Mouse (Mus musculus) skeletal muscle tissue, adult 2 months (tissue): Measurements from ENCODE around the gene S100g.

Experiments used
- DNase-seq: peaks from one replicate; pipeline ENCODE4 v3.0.0-alpha.2; 2012; ENCODE audit warnings: low read depth, low spot score

Gene S100g

DNA sequence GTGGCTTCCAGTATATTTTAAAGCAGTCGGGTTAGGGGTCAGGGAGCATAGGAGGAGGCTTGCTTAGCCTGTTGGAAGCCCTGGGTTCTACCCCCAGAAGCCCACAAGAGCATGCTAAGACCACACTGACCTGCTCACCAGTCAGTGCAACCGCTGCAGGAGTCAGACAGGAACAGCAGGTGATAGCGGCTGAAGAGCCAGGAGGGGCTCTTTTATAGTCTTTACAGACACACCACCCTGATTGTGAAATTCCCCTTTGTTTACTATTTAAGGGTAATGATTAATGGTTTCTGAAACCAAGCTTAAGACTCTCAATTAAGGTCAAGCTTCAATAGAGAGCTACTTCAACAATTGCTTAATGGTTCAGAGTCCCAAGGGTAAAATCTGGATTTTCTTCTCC, at the start of gene S100g:
Gene S100g (minus strand): TSS at position 217 of the 400 bp plus-strand sequence.
- no peak for DNase-seq

DNA sequence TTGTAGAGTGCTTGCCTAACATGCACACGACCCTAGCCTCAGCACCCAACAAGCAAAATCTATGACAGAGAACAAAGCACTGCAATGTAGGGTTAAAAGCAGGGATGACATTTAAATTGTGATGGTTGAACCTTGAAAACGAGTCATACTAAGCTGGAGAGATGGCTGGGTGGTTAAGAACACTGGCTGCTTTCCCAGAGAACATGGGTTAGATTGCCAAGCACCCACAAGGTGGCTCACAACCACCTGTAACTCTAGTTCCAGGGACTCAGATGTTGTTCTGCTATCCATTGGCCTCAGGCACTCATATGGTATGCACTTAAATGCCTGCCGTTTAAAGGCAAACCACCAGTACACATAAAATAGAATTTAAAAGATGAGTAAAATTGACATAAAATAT, 27.7 kb upstream of the S100g start:
- DNase-seq = no peak

DNA sequence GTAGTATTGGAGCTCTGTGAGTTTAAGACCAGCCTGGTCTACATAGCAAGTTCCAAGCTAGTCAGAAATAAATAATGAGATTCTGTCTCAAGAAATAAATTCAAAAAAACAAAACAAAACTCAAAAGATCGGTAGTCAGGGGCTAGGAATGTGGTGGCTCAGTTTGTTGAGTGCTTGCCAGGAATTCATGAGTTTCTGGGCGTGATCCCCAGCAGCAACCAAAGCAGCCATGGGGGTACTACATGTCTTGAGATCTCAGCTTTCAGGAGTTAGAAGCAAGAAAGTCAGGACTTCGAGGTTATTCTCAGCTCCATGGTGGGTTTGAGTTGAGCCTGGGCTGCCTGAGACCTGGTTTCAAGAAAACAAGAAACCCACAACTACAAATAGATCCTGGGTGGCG, 27.0 kb upstream of the S100g start:
- DNase-seq = no peak

DNA sequence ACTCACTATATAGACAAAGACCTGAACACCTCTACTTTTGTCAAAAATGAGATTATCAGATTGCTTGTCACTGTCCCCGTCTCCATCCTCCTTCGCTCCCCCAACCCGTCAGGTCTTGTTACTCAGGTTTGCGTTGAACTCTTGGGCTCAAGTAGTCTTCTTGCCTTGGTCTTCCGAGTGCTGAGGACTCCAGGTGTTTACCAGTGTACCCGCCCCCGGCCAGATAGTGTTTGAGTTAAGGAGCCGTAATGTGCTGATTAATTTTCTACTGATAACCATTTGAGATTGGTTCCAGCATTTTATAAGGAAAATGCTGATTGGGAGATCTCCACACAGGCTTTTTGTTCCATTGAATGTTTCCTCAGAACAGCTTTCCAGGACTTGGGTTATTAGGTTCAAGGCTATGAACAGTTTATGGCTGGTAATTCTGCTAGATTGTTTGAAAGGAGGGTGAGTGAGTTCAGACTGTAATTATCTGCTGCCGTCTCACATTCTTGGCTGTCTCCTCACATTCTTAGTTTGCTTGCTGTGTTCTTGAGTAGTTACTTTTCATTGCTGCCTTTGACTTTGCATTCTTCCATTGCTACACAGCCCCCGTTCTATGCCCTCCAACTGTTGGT, 22.6 kb upstream of the S100g start:
- DNase-seq = no peak

- DNase-seq = no peak
Measured at GRCm38 (mm10) chrX:162976194-162976593, 11.8 kb upstream of the S100g start.

DNA sequence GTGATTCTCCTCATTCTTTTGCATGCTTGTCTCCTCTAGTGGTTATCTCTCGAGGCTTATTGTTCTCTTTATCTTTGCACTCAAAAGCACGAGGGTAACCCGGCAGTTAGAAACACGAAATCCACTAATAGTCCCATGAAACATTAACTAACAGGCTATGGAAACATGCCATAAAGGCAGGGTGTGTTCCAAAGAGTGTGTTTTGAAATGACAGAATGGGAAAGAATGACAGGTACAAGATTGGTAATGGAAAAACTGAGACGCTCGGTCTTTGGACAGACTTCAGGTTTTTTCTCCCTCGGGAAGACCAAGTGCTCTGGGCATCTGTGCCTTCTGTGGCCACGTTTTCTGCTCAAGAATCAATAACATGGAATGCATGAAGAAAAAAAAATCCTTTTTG, 3.1 kb upstream of the S100g start:
- DNase-seq = no peak

DNA sequence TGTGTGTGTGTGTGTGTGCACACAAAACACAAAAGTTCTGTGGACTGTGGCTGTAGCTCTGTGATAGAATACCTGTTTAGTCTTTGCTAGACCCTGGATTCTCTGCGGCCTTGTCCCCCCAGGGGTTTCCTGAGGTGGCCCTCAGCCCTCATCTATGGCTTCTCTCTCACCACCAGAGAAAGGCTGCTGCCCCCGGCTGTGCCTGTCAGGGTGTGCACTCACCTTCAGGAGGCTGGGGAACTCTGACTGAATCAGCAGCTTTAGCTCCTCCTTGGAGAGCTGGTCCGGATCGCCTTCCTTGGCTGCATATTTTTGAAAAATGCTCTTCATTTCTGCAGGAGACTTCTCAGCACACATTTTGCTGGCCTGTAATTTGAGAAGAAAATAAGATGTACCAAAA, 559 bp downstream of the S100g start:
- no peak for DNase-seq

DNA sequence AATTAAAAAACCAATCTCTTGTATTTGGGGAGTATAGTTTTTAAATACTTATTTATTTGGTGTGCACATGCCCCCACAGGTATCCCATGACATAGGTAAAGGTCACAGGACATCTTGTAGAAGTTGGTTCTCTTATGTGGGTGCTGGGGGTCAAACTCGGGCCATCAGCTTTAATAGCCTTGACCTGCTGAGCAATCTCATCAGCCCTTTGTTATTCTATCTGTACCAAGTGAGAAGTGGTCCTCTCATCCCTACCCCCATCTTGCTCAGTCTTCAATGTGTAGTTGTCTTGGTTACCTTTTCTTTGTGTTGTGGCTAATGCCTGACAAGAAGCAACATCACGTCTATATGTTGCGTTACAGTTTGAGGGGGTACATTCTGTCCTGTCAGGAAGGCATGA, 6.5 kb downstream of the S100g start:
- no peak for DNase-seq

GRCm38 (mm10) chrX:162949811-162950439, 14.5 kb downstream of the S100g start:
- peak; percentile 0 for DNase-seq

GRCm38 (mm10) chrX:162942027-162942426, 22.4 kb downstream of the S100g start:
- no peak for DNase-seq

DNA sequence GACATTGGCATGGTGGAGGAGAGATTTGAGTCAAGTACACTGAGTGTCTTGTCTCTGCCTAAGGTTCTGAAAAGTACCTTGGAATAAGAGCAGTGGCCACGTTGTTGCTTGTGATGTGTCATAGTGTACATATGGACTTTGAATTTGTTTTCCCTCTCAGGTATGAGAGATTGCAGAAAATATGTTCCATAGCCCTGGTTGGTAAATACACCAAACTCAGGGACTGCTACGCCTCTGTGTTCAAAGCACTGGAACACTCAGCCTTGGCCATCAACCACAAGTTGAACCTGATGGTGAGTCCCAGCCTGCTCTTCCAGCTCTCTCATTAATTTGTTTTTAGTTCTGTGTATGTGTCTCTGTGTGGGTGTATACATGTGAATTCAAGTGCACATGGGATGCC, 32.9 kb downstream of the S100g start:
- no peak for DNase-seq

- no peak for DNase-seq
Measured at GRCm38 (mm10) chrX:162921487-162922125, 42.8 kb downstream of the S100g start.

- DNase-seq = peak; percentile 8
Measured at GRCm38 (mm10) chrX:162915697-162916096, 48.7 kb downstream of the S100g start.

DNA sequence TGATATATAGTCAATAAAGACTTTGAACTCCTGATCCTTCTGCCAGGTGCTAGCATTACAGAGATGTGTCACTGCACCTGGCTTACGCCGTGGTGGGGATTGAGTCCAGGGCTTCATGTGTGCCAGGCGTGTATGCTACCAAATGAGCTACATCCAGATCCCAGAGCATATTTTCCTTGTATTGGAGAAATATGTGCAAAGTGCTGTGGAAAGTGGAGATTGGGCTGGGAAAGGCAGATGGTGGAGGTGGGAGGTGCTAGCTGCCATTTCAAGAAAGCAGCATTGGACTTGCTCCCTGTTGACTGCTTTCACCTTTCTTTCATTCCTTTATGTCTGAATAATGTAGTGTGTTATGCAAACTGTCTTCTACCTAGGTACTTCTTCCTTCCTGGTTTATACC, 50.7 kb downstream of the S100g start:
- no peak for DNase-seq
